Mouse (Mus musculus) liver, adult 2 months (tissue): ENCODE measurements at regions not wholly inside any gene's neighbourhood (a gene's known extent, or its start where the extent isn't known, plus 50 kb on each side); places are given as distances from the start of the nearest gene placed in this dataset.

Source experiments
- DNase-seq: peaks from one replicate; pipeline ENCODE4 v3.0.0-alpha.2; 2011; ENCODE audit warnings: low read depth, low spot score; ENCODE audit errors: extremely low read depth
- H3K27ac ChIP-seq: fragments of 200-500 bp; replicated peaks from 2 replicates; pipeline ENCODE4 v1.5.1; 2012; ENCODE audit warnings: low read depth, mild to moderate bottlenecking, control low read depth, inconsistent platforms, low read length; ENCODE audit not compliant: insufficient read depth
- H3K27me3 ChIP-seq: fragments of 200-500 bp; 2 replicates; pipeline ENCODE4 v1.6.1; 2012; ENCODE audit warnings: mild to moderate bottlenecking, moderate library complexity, low read length, inconsistent platforms; ENCODE audit not compliant: control insufficient read depth, insufficient read depth
- H3K36me3 ChIP-seq: fragments of 200-500 bp; 2 replicates; pipeline ENCODE4 v1.6.1; 2012; ENCODE audit warnings: low read length, inconsistent platforms; ENCODE audit not compliant: control insufficient read depth, insufficient read depth
- H3K4me1 ChIP-seq: fragments of 200-500 bp; 2 replicates; pipeline ENCODE4 v1.6.1; 2011; ENCODE audit warnings: low read length; ENCODE audit not compliant: control insufficient read depth, insufficient read depth
- H3K4me3 ChIP-seq: fragments of 200-500 bp; 2 replicates; pipeline ENCODE4 v1.5.1; 2011; ENCODE audit warnings: low read depth, mild to moderate bottlenecking, control low read depth, low read length, moderate library complexity; ENCODE audit not compliant: insufficient read depth
- H3K79me2 ChIP-seq: fragments of 200-500 bp; 2 replicates; pipeline ENCODE4 v1.6.1; 2012; ENCODE audit warnings: inconsistent platforms, mild to moderate bottlenecking, low read length, moderate library complexity; ENCODE audit not compliant: control insufficient read depth, insufficient read depth
- H3K9ac ChIP-seq: fragments of 200-500 bp; 2 replicates; pipeline ENCODE4 v1.6.1; 2012; ENCODE audit warnings: low read depth, mild to moderate bottlenecking, control low read depth, inconsistent platforms, low read length
- CTCF ChIP-seq: fragments of 200-500 bp; IDR thresholded peaks from 2 replicates; pipeline ENCODE4 v1.5.1; 2011; ENCODE audit warnings: low read depth, low read length, control low read depth
- POLR2A ChIP-seq: fragments of 200-500 bp; IDR thresholded peaks from 2 replicates; pipeline ENCODE4 v1.6.1; 2011; ENCODE audit warnings: low read length, control low read depth; ENCODE audit not compliant: insufficient read depth; ENCODE audit errors: extremely low read depth
- WGBS: fragments of 180-500 bp; shearing (Covaris S2); methylation state at CpG from one replicate; pipeline ENCODE4 v1.1.7; 2018; 5-methylcytosine and 5-hydroxymethylcytosine counted together

- Histone ChIP-seq H3K36me3 (no peaks in the 10 kb centered on the region), H3K79me2 (no peaks in the 10 kb centered on the region), H3K27ac (no peak overlapping the region), H3K9ac (no peak overlapping the region), H3K27me3 (no peaks in the 10 kb centered on the region), H3K4me3 (no peak overlapping the region), H3K4me1 (no peaks in the 10 kb centered on the region; the same call in 1 of the 2 replicates)
- no peak for DNase-seq
- TF ChIP-seq POLR2A (no peak), CTCF (no peak)
- 86% methylated on average over 6 of the region's 6 CpGs for WGBS
Observed at GRCm38 (mm10) chr15:93787361-93787760, 191.7 kb upstream of the Prickle1 start.

- Histone ChIP-seq H3K27me3 (no peaks in the 10 kb centered on the region), H3K4me1 (no peaks in the 10 kb centered on the region), H3K36me3 (no peaks in the 10 kb centered on the region), H3K79me2 (no peaks in the 10 kb centered on the region), H3K4me3 (no peak overlapping the region), H3K9ac (no peak overlapping the region), H3K27ac (no peak overlapping the region)
- no peak for TF ChIP-seq CTCF
- TF ChIP-seq POLR2A = no peak
- 90% methylated on average over 11 of the region's 11 CpGs for WGBS
- no peak for DNase-seq
Observed at GRCm38 (mm10) chr15:93785846-93786412, 190.2 kb upstream of the Prickle1 start.

GRCm38 (mm10) chr15:93783736-93784135 is 188.0 kb upstream of the Prickle1 start:
- WGBS = 78% methylated on average over 4 of the region's 4 CpGs

GRCm38 (mm10) chr15:93775199-93775745 is 179.6 kb upstream of the Prickle1 start:
- Histone ChIP-seq H3K9ac (no peak overlapping the region), H3K4me3 (no peak overlapping the region), H3K4me1 (no peaks in the 10 kb centered on the region), H3K79me2 (no peaks in the 10 kb centered on the region), H3K27ac (no peak overlapping the region), H3K36me3 (no peaks in the 10 kb centered on the region), H3K27me3 (no peaks in the 10 kb centered on the region)
- TF ChIP-seq CTCF (no peak), POLR2A (no peak)
- 81% methylated on average over 12 of the region's 12 CpGs for WGBS
- DNase-seq = no peak

More at GRCm38 (mm10) chr15:93783736-93784135, 188.0 kb upstream of the Prickle1 start:
- TF ChIP-seq POLR2A (no peak), CTCF (no peak)
- H3K9ac ChIP-seq = no peak overlapping the region
- H3K27me3 ChIP-seq = no peaks in the 10 kb centered on the region
- H3K79me2 ChIP-seq = no peaks in the 10 kb centered on the region
- no peaks in the 10 kb centered on the region for H3K36me3 ChIP-seq
- DNase-seq = no peak
- no peak overlapping the region for H3K4me3 ChIP-seq
- no peak overlapping the region for H3K27ac ChIP-seq
- no peaks in the 10 kb centered on the region for H3K4me1 ChIP-seq

GRCm38 (mm10) chr15:93774340-93774739 is 178.6 kb upstream of the Prickle1 start:
- Histone ChIP-seq H3K27ac (no peak overlapping the region), H3K4me1 (no peaks in the 10 kb centered on the region), H3K36me3 (no peaks in the 10 kb centered on the region), H3K79me2 (no peaks in the 10 kb centered on the region), H3K27me3 (no peaks in the 10 kb centered on the region), H3K4me3 (no peak overlapping the region), H3K9ac (no peak overlapping the region)
- no peak for DNase-seq
- TF ChIP-seq CTCF = no peak
- TF ChIP-seq POLR2A = no peak
- WGBS = 81% methylated on average over 4 of the region's 4 CpGs

DNA sequence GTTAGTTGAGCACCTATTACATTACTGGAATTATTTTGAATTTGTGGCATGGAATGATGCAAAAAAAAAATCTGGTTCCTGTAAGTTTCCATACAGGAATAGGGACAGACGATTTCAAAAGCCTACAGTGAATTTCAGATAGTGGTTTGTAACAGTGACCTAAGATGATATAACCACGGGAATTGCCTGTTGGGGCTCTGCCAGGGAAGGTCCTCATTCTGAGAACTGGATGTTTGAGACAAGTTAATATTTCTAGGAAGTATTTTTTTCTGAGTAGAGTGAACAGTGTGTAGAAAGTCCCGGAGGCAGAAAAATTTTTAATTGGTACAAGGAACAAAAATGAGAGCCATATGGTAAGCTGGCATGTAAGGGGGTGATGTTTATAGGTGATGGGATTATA is 171.3 kb upstream of the Prickle1 start:
- Histone ChIP-seq H3K4me3 (no peak overlapping the region), H3K4me1 (no peaks in the 10 kb centered on the region), H3K9ac (no peak overlapping the region), H3K27ac (no peak overlapping the region), H3K36me3 (no peaks in the 10 kb centered on the region), H3K27me3 (no peaks in the 10 kb centered on the region), H3K79me2 (no peaks in the 10 kb centered on the region)
- DNase-seq = no peak
- WGBS = 63% methylated on average over 3 of the region's 3 CpGs
- TF ChIP-seq POLR2A = no peak
- TF ChIP-seq CTCF = no peak
